Mouse (Mus musculus) c-Kit-positive CD71-positive TER-119-negative erythroid progenitor cells, embryonic 14.5 days (primary cell): ENCODE results near the gene Hk3.
A peak's percentile ranks its signal among the peaks of the same experiment; 100 is the strongest.

Experiments used
- DNase-seq: peaks from one replicate; pipeline ENCODE4 v3.0.0-alpha.2; 2013; ENCODE audit warnings: low read depth

The Hk3 gene

DNA sequence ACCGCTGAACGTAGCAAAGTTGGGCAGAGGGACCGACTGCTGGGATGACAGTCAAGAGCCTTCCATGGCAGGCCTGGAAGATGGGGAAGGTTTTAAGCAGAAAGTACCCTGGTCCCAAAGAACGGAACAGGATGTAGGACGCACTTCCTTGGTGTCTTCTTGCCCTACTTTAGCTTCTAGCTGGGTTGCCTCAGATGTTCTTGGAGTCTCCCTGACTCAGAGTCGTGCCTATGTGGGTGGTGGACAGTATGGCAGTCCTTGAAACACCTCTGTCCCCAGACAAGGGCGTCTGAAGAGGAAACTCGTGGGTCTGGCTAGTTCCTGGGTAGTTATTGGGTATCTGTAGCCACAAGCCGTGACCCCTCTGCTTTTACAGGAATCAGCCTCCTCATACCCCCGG is 19.1 kb downstream of the Hk3 start:
- DNase-seq: no peak

- DNase-seq: no peak
Observed at GRCm38 (mm10) chr13:55000433-55000832, 20.8 kb downstream of the Hk3 start.

- no peak for DNase-seq
Observed at GRCm38 (mm10) chr13:54997568-54997967, 23.6 kb downstream of the Hk3 start.

GRCm38 (mm10) chr13:54995161-54995560 is 26.0 kb downstream of the Hk3 start:
- DNase-seq: no peak

DNA sequence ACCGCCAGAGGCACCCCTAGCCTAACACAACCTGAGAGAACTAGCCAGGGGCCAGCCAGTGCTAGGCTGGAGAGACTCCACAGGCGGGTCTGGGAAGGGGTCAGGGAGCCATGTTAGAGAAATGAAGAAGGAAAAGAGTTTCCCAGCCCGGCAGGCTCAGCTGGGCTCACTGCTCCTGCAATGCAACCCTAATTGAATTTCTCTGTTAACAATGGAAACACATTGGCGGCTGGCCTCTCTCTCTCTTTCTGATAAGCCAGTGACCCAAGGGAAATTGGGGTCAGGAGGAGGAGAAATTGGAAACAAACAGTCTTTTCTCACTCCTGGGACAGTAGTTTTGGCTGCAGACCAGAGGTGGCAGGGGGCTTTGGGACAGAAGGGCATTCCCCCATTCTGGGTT is 26.6 kb downstream of the Hk3 start:
- no peak for DNase-seq

- DNase-seq: no peak
Observed at GRCm38 (mm10) chr13:54992215-54992614, 29.0 kb downstream of the Hk3 start.

GRCm38 (mm10) chr13:54988181-54988760 is 32.9 kb downstream of the Hk3 start:
- DNase-seq: no peak

GRCm38 (mm10) chr13:54987405-54987804 is 33.8 kb downstream of the Hk3 start:
- no peak for DNase-seq

- DNase-seq: no peak
Observed at GRCm38 (mm10) chr13:54983614-54984013, 37.6 kb downstream of the Hk3 start.

DNA sequence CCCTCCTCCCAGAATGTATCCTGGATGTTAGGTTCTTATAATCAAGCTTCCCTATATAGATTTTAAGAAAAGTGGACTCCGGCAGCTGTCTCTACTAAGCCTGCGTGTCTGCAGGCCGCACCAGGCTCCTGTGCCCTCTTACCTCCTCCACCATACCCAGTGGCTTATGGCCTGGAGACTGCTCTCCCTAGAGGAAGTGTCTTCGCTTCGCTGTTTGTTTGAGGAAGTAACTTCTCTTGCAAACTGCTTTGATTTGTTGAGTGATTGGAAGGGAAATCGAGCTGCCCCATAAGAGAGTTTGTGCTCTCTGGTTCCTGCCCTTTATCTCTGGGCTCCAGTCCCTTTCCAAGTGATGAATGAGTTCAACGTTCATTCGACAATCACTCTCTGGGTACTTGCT is 38.2 kb downstream of the Hk3 start:
- DNase-seq: no peak

DNA sequence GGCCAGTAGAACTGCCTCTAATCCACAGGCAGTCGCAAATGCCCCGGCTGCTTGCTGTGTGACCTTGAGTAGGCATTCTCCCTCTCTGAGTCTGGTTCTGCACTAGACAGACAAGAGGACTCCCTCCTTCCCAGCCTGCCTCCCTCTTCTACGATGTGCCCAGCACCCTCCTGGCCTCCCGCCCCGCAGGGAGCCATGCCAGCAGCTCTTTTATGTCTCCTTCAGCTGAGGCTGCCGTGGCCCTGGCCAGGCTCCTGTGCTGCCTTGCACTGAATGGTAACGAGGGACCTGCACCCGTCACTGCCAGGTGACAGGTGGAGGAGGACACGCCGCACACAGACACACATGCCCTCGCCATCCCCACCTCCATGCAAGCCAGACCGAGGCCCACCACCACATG is 40.2 kb downstream of the Hk3 start:
- DNase-seq: no peak

GRCm38 (mm10) chr13:54978804-54979203 is 42.4 kb downstream of the Hk3 start:
- DNase-seq: no peak

GRCm38 (mm10) chr13:54975546-54975945 is 45.6 kb downstream of the Hk3 start:
- no peak for DNase-seq

- peak; percentile 25 for DNase-seq
Observed at GRCm38 (mm10) chr13:54970521-54971247, 50.5 kb downstream of the Hk3 start.

GRCm38 (mm10) chr13:54969513-54969912 is 51.7 kb downstream of the Hk3 start:
- DNase-seq: no peak

- DNase-seq: no peak
Observed at GRCm38 (mm10) chr13:54968636-54969035, 52.5 kb downstream of the Hk3 start.

DNA sequence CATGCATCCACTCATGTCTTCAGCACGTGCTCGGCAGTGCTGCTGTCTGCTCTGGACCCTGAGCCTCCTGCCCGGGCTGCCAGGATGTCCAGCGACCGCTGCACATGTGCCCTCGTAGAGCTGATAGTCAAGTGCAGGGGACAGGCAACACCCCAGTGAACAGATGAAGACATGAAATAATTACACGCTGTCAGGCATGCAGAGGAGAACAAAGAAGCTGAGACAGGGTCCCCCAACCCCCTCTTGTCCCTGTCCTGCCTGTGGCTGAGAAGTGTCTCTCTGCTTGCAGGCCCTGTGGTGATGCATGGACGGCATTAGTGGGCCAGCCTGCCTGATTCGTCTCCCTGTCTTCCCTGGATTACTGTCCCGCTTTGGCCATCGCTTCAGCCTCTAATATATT is 53.7 kb downstream of the Hk3 start:
- no peak for DNase-seq

- no peak for DNase-seq
Observed at GRCm38 (mm10) chr13:54965256-54965655, 55.9 kb downstream of the Hk3 start.

DNA sequence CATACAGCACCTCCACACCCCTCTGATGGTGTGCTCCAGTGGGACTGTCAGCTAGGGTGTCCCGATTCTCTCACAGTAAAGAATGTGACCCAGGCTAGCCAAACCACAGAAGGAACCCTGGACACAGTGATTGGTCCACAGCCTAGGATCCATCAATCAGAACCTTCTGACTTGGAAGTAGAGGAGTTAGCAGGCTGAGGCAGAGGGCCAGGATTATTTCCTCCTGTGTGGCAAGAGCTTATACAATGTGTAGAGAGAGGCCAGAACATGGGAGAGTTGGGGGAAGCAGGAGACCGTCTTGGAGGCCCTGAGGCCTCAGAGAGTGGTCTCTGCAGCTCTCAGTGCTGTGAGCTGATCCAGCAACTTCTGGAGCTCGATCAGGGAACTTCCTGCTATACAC is 60.7 kb downstream of the Hk3 start:
- no peak for DNase-seq

DNA sequence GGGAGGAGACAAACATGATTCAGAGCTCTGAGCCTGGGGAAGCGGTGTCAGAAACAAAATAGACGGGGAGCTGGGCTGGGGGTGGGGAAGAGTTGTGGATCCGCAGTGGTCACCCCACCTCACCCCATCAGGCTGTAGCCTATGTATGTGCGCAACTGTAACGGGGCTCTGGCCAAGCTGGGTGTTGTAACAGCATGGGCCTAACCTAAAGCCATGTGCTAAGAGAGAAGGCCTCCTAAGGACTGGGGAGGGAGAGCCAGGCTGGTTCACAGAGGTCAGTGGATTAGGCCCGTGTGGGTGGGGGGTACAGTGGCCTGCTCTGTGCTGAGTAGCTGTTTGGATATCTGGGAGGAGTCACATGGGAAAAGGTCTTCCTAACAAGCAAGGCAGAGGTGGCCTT is 61.3 kb downstream of the Hk3 start:
- DNase-seq: no peak

GRCm38 (mm10) chr13:54959059-54959701 is 62.0 kb downstream of the Hk3 start:
- no peak for DNase-seq

DNA sequence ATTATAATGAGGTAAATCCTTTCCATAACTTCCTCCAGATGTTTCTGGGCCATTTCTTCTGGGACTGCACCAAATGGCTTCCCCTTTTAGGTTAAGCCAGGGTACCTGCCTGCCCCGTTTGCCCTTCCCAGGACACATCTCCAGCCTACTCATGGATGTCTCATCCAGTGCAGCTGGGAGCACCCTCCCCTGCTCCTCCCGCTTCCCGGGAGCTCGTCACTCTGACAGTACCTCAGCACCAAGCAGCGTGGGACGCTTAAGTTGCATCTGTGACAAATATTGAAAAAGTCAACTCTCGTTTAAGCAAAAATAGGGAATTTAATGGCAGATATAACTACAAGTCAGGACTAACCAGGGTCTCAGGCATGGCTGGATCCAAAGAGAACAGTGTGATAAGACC is 63.9 kb downstream of the Hk3 start:
- DNase-seq: no peak
